Mouse (Mus musculus) kidney, postnatal 10 days (tissue): ENCODE measurements at regions not wholly inside any gene's neighbourhood (a gene's known extent, or its start where the extent isn't known, plus 50 kb on each side); places are given as distances from the start of the nearest gene placed in this dataset.

Experiments used
- DNase-seq: peaks from one replicate; pipeline ENCODE4 v3.0.0; 2021; ENCODE audit warnings: mixed read lengths

- peak; percentile 3 for DNase-seq
Observed at GRCm38 (mm10) chrX:65648251-65648650, 600.8 kb downstream of the Ctag2 start.
